Mouse (Mus musculus): ENCODE results near the gene Olfr1305. TPM values are rescaled to one million over a fixed set of nuclear protein-coding genes. Genes with fewer than 3 reads are reported as not detected.

Olfr1305 gene
- not detected for total RNA-seq (2021)
- long read RNA-seq, experiment 1: 0 reads
- long read RNA-seq, experiment 2: 0 reads

- TF ChIP-seq CTCF (IDR thresholded peaks at IDR 0.05): no peak
- intact Hi-C loops (cut with DNase I): no loop called here
- H3K27ac ChIP-seq: no peak within 1 kb of the TSS
- H3K4me3 ChIP-seq: no peak within 1 kb of the TSS
- no peak for DNase-seq
Measured at GRCm38 (mm10) chr2:111877049-111877448, at the start of gene Olfr1305. Gene Olfr1305 (minus strand): TSS chr2:111877149.

GRCm38 (mm10) chr2:111916171-111916570 lies 39.2 kb upstream of the Olfr1305 start, which contains the start of gene Olfr1306:
Gene Olfr1306 (minus strand): TSS chr2:111916271.
- TF ChIP-seq CTCF (IDR thresholded peaks at IDR 0.05): no peak
- no peak for DNase-seq
- intact Hi-C loops (cut with DNase I): no loop called here
- no peak within 1 kb of the TSS for H3K4me3 ChIP-seq
- H3K27ac ChIP-seq: no peak within 1 kb of the TSS

- intact Hi-C loops (cut with DNase I): no loop called here
- H3K4me3 ChIP-seq: no peak within 1 kb of the TSS
- no peak for TF ChIP-seq CTCF (IDR thresholded peaks at IDR 0.05)
- no peak for DNase-seq
- H3K27ac ChIP-seq: no peak within 1 kb of the TSS
Measured at GRCm38 (mm10) chr2:111820240-111820639, 56.7 kb downstream of the Olfr1305 start, which contains the start of gene Olfr1303. Gene Olfr1303 (minus strand): TSS chr2:111820340.

Other genes with a start within 250 kb of the Olfr1305 start
- not detected for gene Olfr1298, start 227.9 kb downstream of the Olfr1305 start, total RNA-seq (2021)
- not detected for gene Olfr1299, start 215.7 kb downstream of the Olfr1305 start, total RNA-seq (2021)
- gene Olfr1301, start 126.1 kb downstream of the Olfr1305 start, total RNA-seq (2021): not detected
- not detected for gene Olfr1302, start 99.7 kb downstream of the Olfr1305 start, total RNA-seq (2021)
- not detected for gene Olfr1303, start 56.8 kb downstream of the Olfr1305 start, total RNA-seq (2021)
- not detected for gene Olfr1306, start 39.1 kb upstream of the Olfr1305 start, total RNA-seq (2021)
- not detected for gene Olfr1307, start 72.3 kb upstream of the Olfr1305 start, total RNA-seq (2021)
- not detected for gene Olfr1308, start 87.8 kb upstream of the Olfr1305 start, total RNA-seq (2021)
- not detected for gene Olfr1309, start 113.1 kb upstream of the Olfr1305 start, total RNA-seq (2021)
- gene Olfr1310, start 135.6 kb upstream of the Olfr1305 start, total RNA-seq (2021): not detected
- not detected for gene Olfr1311, start 147.3 kb upstream of the Olfr1305 start, total RNA-seq (2021)
- not detected for gene Olfr1312, start 173.1 kb upstream of the Olfr1305 start, total RNA-seq (2021)
- not detected for gene Olfr1313, start 200.7 kb upstream of the Olfr1305 start, total RNA-seq (2021)
- gene Olfr1314, start 219.6 kb upstream of the Olfr1305 start, total RNA-seq (2021): not detected
- not detected for gene Olfr1315-ps1, start 238.3 kb upstream of the Olfr1305 start, total RNA-seq (2021)